Mouse (Mus musculus): ENCODE data around the gene Schip1. TPM values are rescaled to one million over a fixed set of nuclear protein-coding genes. Genes with fewer than 3 reads are reported as not detected.

Gene Schip1
- total RNA-seq, 2 experiments from 2014 or later, result 277 to 334 TPM

- intact Hi-C loops (cut with DNase I), result no loop called here
Observed at GRCm38 (mm10) chr3:68105081-68105685, 40.6 kb downstream of the Schip1 start.

GRCm38 (mm10) chr3:68121338-68121737, 56.7 kb downstream of the Schip1 start:
- no peak for DNase-seq (ENCODE audit: low spot score in 2 of 2)
- intact Hi-C loops (cut with DNase I), result no loop called here

More at GRCm38 (mm10) chr3:68105081-68105685, 40.6 kb downstream of the Schip1 start:
- DNase-seq (ENCODE audit: low spot score in 2 of 2), result no peak

- intact Hi-C loops (cut with DNase I), result no loop called here
- DNase-seq (ENCODE audit: low spot score in 2 of 2), result peak; percentile 27 to 51
Observed at GRCm38 (mm10) chr3:68126284-68126856, 61.8 kb downstream of the Schip1 start.

- intact Hi-C loops (cut with DNase I), result no loop called here
- no peak for DNase-seq (ENCODE audit: low spot score in 2 of 2)
Observed at GRCm38 (mm10) chr3:68130386-68130785, 65.8 kb downstream of the Schip1 start.

- no peak for DNase-seq (ENCODE audit: low spot score in 2 of 2)
- intact Hi-C loops (cut with DNase I), result no loop called here
Observed at GRCm38 (mm10) chr3:68138833-68139627, 74.4 kb downstream of the Schip1 start.

GRCm38 (mm10) chr3:68150688-68151087, 86.1 kb downstream of the Schip1 start:
- DNase-seq (ENCODE audit: low spot score in 2 of 2), result no peak
- intact Hi-C loops (cut with DNase I), result no loop called here

- intact Hi-C loops (cut with DNase I), result no loop called here
- no peak for DNase-seq (ENCODE audit: low spot score in 2 of 2)
Observed at GRCm38 (mm10) chr3:68160175-68160574, 95.6 kb downstream of the Schip1 start.

GRCm38 (mm10) chr3:68160760-68161159, 96.2 kb downstream of the Schip1 start:
- intact Hi-C loops (cut with DNase I), result no loop called here
- DNase-seq (ENCODE audit: low spot score in 2 of 2), result no peak

GRCm38 (mm10) chr3:68178248-68178647, 113.6 kb downstream of the Schip1 start:
- DNase-seq (ENCODE audit: low spot score in 2 of 2), result no peak
- intact Hi-C loops (cut with DNase I), result no loop called here

GRCm38 (mm10) chr3:68187471-68187870, 122.9 kb downstream of the Schip1 start:
- intact Hi-C loops (cut with DNase I), result no loop called here
- no peak for DNase-seq (ENCODE audit: low spot score in 2 of 2)

- DNase-seq (ENCODE audit: low spot score in 2 of 2), result peak in 1 of 2 experiments; percentile 49
- intact Hi-C loops (cut with DNase I), result no loop called here
Observed at GRCm38 (mm10) chr3:68189100-68189499, 124.5 kb downstream of the Schip1 start.

- DNase-seq (ENCODE audit: low spot score in 2 of 2), result peak in 1 of 2 experiments; percentile 22
- intact Hi-C loops (cut with DNase I), result no loop called here
Observed at GRCm38 (mm10) chr3:68196933-68197332, 132.3 kb downstream of the Schip1 start.

- intact Hi-C loops (cut with DNase I), result no loop called here
- DNase-seq (ENCODE audit: low spot score in 2 of 2), result no peak
Observed at GRCm38 (mm10) chr3:68201214-68201613, 136.6 kb downstream of the Schip1 start.

- no peak for DNase-seq (ENCODE audit: low spot score in 2 of 2)
- intact Hi-C loops (cut with DNase I), result no loop called here
Observed at GRCm38 (mm10) chr3:68202162-68202902, 137.7 kb downstream of the Schip1 start.

- intact Hi-C loops (cut with DNase I), result no loop called here
Observed at GRCm38 (mm10) chr3:68203934-68204467, 139.4 kb downstream of the Schip1 start.

GRCm38 (mm10) chr3:68210422-68210821, 145.8 kb downstream of the Schip1 start:
- peak in 1 of 2 experiments; percentile 21 for DNase-seq (ENCODE audit: low spot score in 2 of 2)
- intact Hi-C loops (cut with DNase I), result no loop called here

More at GRCm38 (mm10) chr3:68203934-68204467, 139.4 kb downstream of the Schip1 start:
- DNase-seq (ENCODE audit: low spot score in 2 of 2), result no peak

- intact Hi-C loops (cut with DNase I), result no loop called here
- DNase-seq (ENCODE audit: low spot score in 2 of 2), result no peak
Observed at GRCm38 (mm10) chr3:68221452-68221851, 156.8 kb downstream of the Schip1 start.

- DNase-seq (ENCODE audit: low spot score in 2 of 2), result no peak
- intact Hi-C loops (cut with DNase I), result loop anchor here (10.0 kb wide), 1 partner anchor 155 kb away; no protein-coding TSS in a partner anchor
Observed at GRCm38 (mm10) chr3:68239887-68240286, 175.3 kb downstream of the Schip1 start.

GRCm38 (mm10) chr3:68243239-68243638, 178.6 kb downstream of the Schip1 start:
- intact Hi-C loops (cut with DNase I), result loop anchor here (10.0 kb wide), 1 partner anchor 158 kb away; no protein-coding TSS in a partner anchor
- no peak for DNase-seq (ENCODE audit: low spot score in 2 of 2)
